Mouse (Mus musculus): ENCODE results near the gene Fbxw11. TPM values are rescaled to one million over a fixed set of nuclear protein-coding genes. Genes with fewer than 3 reads are reported as not detected.
"Not testable (repeated sequence)": the region's sequence is repeated elsewhere in the genome, so short reads cannot be mapped to it uniquely, and the experiment has no call there.

Gene Fbxw11
- polyA plus RNA-seq, 1 experiment from 2014 or later = 111 TPM

- H3K4me1 ChIP-seq = no peaks in the 10 kb centered on the region; the same call in 1 of the 2 replicates
- no peaks in the 10 kb centered on the region for H3K36me3 ChIP-seq
- H3K9ac ChIP-seq = no peak overlapping the region
- H3K4me3 ChIP-seq = no peak overlapping the region
- no peaks in the 10 kb centered on the region for H3K9me3 ChIP-seq (replicated peaks)
- no peak overlapping the region for H3K4me2 ChIP-seq (replicated peaks)
- no peaks in the 10 kb centered on the region for H3K27me3 ChIP-seq
- no peak for ATAC-seq (ENCODE audit: low FRiP score)
- no peak overlapping the region for H3K27ac ChIP-seq
These were observed 7.8 kb downstream of the Fbxw11 start for GRCm38 (mm10) chr11:32650236-32650749.

GRCm38 (mm10) chr11:32650893-32651590 lies 8.5 kb downstream of the Fbxw11 start:
- no peak overlapping the region for H3K4me3 ChIP-seq
- 83% methylated on average over 7 of the region's 7 CpGs for WGBS
- no peaks in the 10 kb centered on the region for H3K27me3 ChIP-seq
- no peak overlapping the region for H3K9ac ChIP-seq
- no peaks in the 10 kb centered on the region for H3K9me3 ChIP-seq (replicated peaks)
- H3K36me3 ChIP-seq = no peaks in the 10 kb centered on the region
- H3K4me2 ChIP-seq (replicated peaks) = no peak overlapping the region
- H3K4me1 ChIP-seq = no peaks in the 10 kb centered on the region; the same call in 1 of the 2 replicates
- no peak overlapping the region for H3K27ac ChIP-seq
- no peak for ATAC-seq (ENCODE audit: low FRiP score)

GRCm38 (mm10) chr11:32651723-32652122 lies 9.2 kb downstream of the Fbxw11 start:
- no peak overlapping the region for H3K9ac ChIP-seq
- no peak for ATAC-seq (ENCODE audit: low FRiP score)
- no peak overlapping the region for H3K4me2 ChIP-seq (replicated peaks)
- WGBS = 76% methylated on average over 1 of the region's 1 CpGs
- no peaks in the 10 kb centered on the region for H3K9me3 ChIP-seq (replicated peaks)
- no peaks in the 10 kb centered on the region for H3K27me3 ChIP-seq
- H3K4me3 ChIP-seq = no peak overlapping the region
- no peaks in the 10 kb centered on the region for H3K36me3 ChIP-seq
- H3K4me1 ChIP-seq = no peaks in the 10 kb centered on the region
- H3K27ac ChIP-seq = no peak overlapping the region

GRCm38 (mm10) chr11:32662082-32662656 lies 19.6 kb downstream of the Fbxw11 start:
- H3K27me3 ChIP-seq = no peaks in the 10 kb centered on the region
- no peak overlapping the region for H3K4me2 ChIP-seq (replicated peaks)
- H3K9ac ChIP-seq = no peak overlapping the region
- H3K4me1 ChIP-seq = 0 out of 2 replicates have a peak, but pooled peaks cover 4% of the 10 kb centered on the region
- no peak overlapping the region for H3K27ac ChIP-seq
- no peak overlapping the region for H3K4me3 ChIP-seq
- no peaks in the 10 kb centered on the region for H3K36me3 ChIP-seq
- WGBS = 86% methylated on average over 1 of the region's 1 CpGs
- H3K9me3 ChIP-seq (replicated peaks) = no peaks in the 10 kb centered on the region
- no peak for ATAC-seq (ENCODE audit: low FRiP score)

- Histone ChIP-seq H3K4me1 (0 out of 2 replicates have a peak, but pooled peaks cover 5% of the 10 kb centered on the region), H3K9me3 (replicated peaks) (no peaks in the 10 kb centered on the region), H3K4me3 (no peak overlapping the region), H3K27ac (no peak overlapping the region), H3K9ac (no peak overlapping the region), H3K4me2 (replicated peaks) (no peak overlapping the region), H3K27me3 (no peaks in the 10 kb centered on the region), H3K36me3 (no peaks in the 10 kb centered on the region)
- WGBS = 92% methylated on average over 3 of the region's 3 CpGs
- no peak for ATAC-seq (ENCODE audit: low FRiP score)
These were observed 23.1 kb downstream of the Fbxw11 start for GRCm38 (mm10) chr11:32665639-32666038.

GRCm38 (mm10) chr11:32666983-32667382 lies 24.5 kb downstream of the Fbxw11 start:
- Histone ChIP-seq H3K9me3 (replicated peaks) (no peaks in the 10 kb centered on the region), H3K4me2 (replicated peaks) (no peak overlapping the region), H3K4me3 (no peak overlapping the region), H3K27ac (no peak overlapping the region), H3K4me1 (0 out of 2 replicates have a peak, but pooled peaks cover 5% of the 10 kb centered on the region), H3K36me3 (no peaks in the 10 kb centered on the region), H3K27me3 (no peaks in the 10 kb centered on the region), H3K9ac (no peak overlapping the region)
- ATAC-seq (ENCODE audit: low FRiP score) = no peak

GRCm38 (mm10) chr11:32671480-32671879 lies 29.0 kb downstream of the Fbxw11 start:
- Histone ChIP-seq H3K36me3 (no peaks in the 10 kb centered on the region), H3K27me3 (no peaks in the 10 kb centered on the region), H3K4me1 (0 out of 2 replicates have a peak, but pooled peaks cover 5% of the 10 kb centered on the region), H3K9me3 (replicated peaks) (no peaks in the 10 kb centered on the region), H3K27ac (no peak overlapping the region), H3K9ac (no peak overlapping the region), H3K4me2 (replicated peaks) (no peak overlapping the region), H3K4me3 (no peak overlapping the region)
- ATAC-seq (ENCODE audit: low FRiP score) = no peak
- 93% methylated on average over 4 of the region's 4 CpGs for WGBS

GRCm38 (mm10) chr11:32676777-32677176 lies 34.3 kb downstream of the Fbxw11 start:
- H3K4me1 ChIP-seq = peaks cover 10% of the 10 kb centered on the region
- H3K4me3 ChIP-seq = no peak overlapping the region
- no peak overlapping the region for H3K4me2 ChIP-seq (replicated peaks)
- no peaks in the 10 kb centered on the region for H3K36me3 ChIP-seq
- H3K9me3 ChIP-seq (replicated peaks) = no peaks in the 10 kb centered on the region
- H3K27ac ChIP-seq = no peak overlapping the region
- ATAC-seq (ENCODE audit: low FRiP score) = no peak
- 66% methylated on average over 3 of the region's 3 CpGs for WGBS
- H3K9ac ChIP-seq = no peak overlapping the region
- no peaks in the 10 kb centered on the region for H3K27me3 ChIP-seq

GRCm38 (mm10) chr11:32677811-32678210 lies 35.3 kb downstream of the Fbxw11 start:
- Histone ChIP-seq H3K4me2 (replicated peaks) (no peak overlapping the region), H3K9ac (no peak overlapping the region), H3K4me3 (no peak overlapping the region), H3K36me3 (no peaks in the 10 kb centered on the region), H3K27ac (no peak overlapping the region), H3K4me1 (peaks cover 10% of the 10 kb centered on the region), H3K27me3 (no peaks in the 10 kb centered on the region), H3K9me3 (replicated peaks) (no peaks in the 10 kb centered on the region)
- WGBS = 90% methylated on average over 1 of the region's 1 CpGs
- ATAC-seq (ENCODE audit: low FRiP score) = no peak

- H3K27ac ChIP-seq; H3K36me3 ChIP-seq; H3K4me2 ChIP-seq (replicated peaks); H3K4me3 ChIP-seq; ATAC-seq (ENCODE audit: low FRiP score); H3K9me3 ChIP-seq (replicated peaks); H3K27me3 ChIP-seq; H3K9ac ChIP-seq: not testable (repeated sequence)
- WGBS = 95% methylated on average over 4 of the region's 4 CpGs
- H3K4me1 ChIP-seq = peaks cover 11% of the 10 kb centered on the region
These were observed 36.6 kb downstream of the Fbxw11 start for GRCm38 (mm10) chr11:32679091-32679490.

- no peak for ATAC-seq (ENCODE audit: low FRiP score)
- no peak overlapping the region for H3K27ac ChIP-seq
- H3K27me3 ChIP-seq = no peaks in the 10 kb centered on the region
- peaks cover 13% of the 10 kb centered on the region for H3K4me1 ChIP-seq
- no peaks in the 10 kb centered on the region for H3K36me3 ChIP-seq
- no peaks in the 10 kb centered on the region for H3K9me3 ChIP-seq (replicated peaks)
- H3K9ac ChIP-seq = no peak overlapping the region
- no peak overlapping the region for H3K4me2 ChIP-seq (replicated peaks)
- no peak overlapping the region for H3K4me3 ChIP-seq
- WGBS = 85% methylated on average over 4 of the region's 4 CpGs
These were observed 37.5 kb downstream of the Fbxw11 start for GRCm38 (mm10) chr11:32680014-32680413.

- peaks cover 13% of the 10 kb centered on the region for H3K4me1 ChIP-seq
- H3K27me3 ChIP-seq = no peaks in the 10 kb centered on the region
- 68% methylated on average over 3 of the region's 3 CpGs for WGBS
These were observed 38.8 kb downstream of the Fbxw11 start for GRCm38 (mm10) chr11:32681192-32681795.

More at GRCm38 (mm10) chr11:32681192-32681795, 38.8 kb downstream of the Fbxw11 start:
- Histone ChIP-seq H3K4me3 (no peak overlapping the region), H3K4me2 (replicated peaks) (no peak overlapping the region), H3K27ac (no peak overlapping the region), H3K9ac (no peak overlapping the region), H3K9me3 (replicated peaks) (no peaks in the 10 kb centered on the region), H3K36me3 (no peaks in the 10 kb centered on the region)
- no peak for ATAC-seq (ENCODE audit: low FRiP score)

All from hindbrain, embryonic 12.5 days (tissue).